Mouse (Mus musculus) adrenal gland, postnatal 10 days (tissue): ENCODE data around the gene Stat3. TPM values are rescaled to one million over a fixed set of nuclear protein-coding genes. Genes with fewer than 3 reads are reported as not detected.

ENCODE experiments used
- DNase-seq: peaks from one replicate; pipeline ENCODE4 v3.0.0; 2021; ENCODE audit warnings: mixed read lengths
- long read RNA-seq, 2 experiments: library from polyadenylated mRNA; stranded (forward); transcript quantifications; one replicate each; pipeline ENCODE4 v2.0.0; 2021
- total RNA-seq, 2 experiments: library from RNA; stranded (reverse); gene quantifications; 2 replicates each; pipeline ENCODE4 v1.2.3; 2021

Gene Stat3
- 10 to 100 TPM; 68.2 to 75.6 TPM for total RNA-seq
- long read RNA-seq, experiment 1, full-length matches to known transcripts = 31 of 56 reads
- long read RNA-seq, experiment 1, partial matches to known transcripts = 11 of 56 reads
- long read RNA-seq, experiment 1, other reads (novel, unspliced or antisense) = 14 of 56 reads
- long read RNA-seq, experiment 2, full-length matches to known transcripts = 35 of 50 reads
- long read RNA-seq, experiment 2, partial matches to known transcripts = 1 of 50 reads
- long read RNA-seq, experiment 2, other reads (novel, unspliced or antisense) = 14 of 50 reads

DNA sequence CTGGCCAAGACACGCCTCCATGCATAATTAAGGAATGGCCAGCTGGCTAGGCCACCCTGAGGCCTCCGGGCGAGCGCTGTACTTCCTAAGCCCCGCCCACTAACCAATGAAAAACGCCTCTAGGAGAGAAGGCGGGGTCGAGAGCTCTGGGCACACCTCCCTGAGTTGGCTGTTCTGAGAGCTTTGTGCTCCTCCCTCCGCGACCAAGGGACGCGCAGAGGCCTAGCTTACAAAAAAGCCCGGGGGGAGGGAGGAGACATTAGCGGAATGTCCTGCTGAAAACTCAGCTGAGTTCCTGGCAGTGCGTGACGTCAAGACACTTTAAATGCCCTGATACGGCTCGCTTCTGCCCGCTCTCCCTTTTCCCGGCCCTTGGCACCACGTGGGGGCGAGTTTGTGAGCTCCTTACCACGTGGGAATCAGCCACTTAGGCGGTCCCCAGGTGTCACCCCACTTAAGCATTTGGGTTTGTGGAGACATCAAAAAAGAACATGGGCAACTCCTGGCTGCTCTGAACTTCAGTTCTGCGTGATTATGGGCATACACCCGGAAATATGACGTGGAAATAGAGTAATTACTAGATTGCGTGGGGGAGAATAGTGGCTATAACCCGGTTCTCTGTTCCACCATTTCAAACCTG lies at the start of gene Stat3:
TSS of gene Stat3 (minus strand) at position 29 of the 640 bp plus-strand sequence.
- peak; percentile 100 for DNase-seq

DNA sequence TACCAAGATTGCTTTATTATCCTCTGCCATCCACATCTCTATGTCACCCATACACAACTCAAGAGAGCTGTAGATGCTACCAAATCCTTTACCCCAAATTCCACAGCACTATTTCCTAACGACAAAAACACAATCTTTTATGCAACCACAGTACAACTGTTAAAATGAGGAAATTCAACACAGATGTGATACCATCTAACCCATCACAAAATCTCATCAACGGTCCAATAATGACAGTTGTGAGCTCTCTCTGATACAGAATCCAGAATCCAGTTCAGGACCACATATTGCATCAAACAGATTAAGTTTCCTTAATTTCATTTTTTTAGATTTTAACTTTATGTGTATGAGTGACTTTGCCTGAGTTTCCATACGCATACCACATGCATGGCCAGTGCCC lies 49.3 kb upstream of the Stat3 start:
- no peak for DNase-seq

DNA sequence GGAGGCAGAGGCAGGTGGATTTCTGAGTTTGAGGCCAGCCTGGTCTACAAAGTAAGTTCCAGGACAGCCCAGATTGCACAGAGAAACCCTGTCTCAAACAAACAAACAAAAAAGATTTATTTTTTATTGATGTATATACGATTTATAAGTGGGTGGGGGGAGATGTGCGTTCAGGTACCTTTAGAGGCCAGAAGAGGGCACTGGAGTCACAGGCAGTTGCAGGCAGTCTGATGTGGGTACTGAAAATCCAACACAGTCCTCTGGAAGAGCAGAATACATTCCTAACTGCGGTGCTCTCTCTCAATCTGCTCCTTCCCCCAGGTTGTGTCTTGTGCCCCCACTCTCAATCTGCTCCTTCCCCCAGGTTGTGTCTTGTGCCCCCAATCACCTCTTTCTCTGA lies 46.3 kb upstream of the Stat3 start:
- DNase-seq = no peak

DNA sequence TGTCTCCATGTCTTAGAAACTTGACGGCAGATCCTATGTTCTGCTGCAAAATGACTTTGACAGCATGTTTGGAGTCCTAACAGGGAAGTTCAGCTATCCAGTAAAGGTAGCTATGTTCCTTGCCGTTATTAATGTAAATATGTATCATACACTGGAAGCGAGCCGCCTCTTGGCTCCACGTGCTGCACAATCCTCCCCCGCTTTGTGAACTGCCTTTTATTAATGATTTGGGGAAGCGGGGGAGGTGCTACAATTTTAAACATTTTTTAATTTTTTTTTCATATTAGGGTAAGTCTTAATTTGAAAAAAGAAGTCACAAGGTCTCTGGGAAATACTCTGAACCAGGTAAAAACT lies 44.4 kb upstream of the Stat3 start:
- DNase-seq = no peak

DNA sequence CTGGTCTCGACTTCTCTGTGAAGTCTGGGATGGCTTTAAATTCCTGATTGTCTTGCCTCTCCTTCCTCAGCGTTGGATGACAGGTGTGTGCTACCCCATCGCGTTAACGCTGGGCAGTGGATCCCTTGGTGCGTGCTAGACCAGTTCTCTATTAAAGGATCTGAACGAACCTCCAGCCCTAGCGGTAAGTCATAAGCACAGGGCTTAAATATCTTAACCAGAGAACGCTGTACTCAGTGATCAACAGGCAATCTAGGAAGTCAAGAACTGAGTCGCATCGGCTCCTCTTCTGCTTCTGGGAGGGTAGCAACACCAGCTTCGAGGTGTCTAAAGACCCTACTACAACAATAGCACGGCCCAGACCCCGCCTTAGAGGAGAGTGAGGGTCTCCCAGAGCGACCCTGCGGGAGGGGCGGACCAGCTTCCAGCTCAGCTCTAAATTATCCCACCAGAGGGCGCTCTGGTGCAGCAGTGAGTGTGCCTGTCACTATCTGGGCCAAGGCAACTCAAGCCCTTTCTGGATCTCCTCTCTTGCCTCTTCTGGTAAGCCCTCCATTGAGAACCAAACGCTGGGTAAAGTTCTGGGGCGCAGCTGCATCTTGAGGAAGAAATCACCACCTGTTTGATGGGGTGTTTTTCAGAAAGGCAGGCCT lies 43.9 kb upstream of the Stat3 start:
- DNase-seq = peak; percentile 91

DNA sequence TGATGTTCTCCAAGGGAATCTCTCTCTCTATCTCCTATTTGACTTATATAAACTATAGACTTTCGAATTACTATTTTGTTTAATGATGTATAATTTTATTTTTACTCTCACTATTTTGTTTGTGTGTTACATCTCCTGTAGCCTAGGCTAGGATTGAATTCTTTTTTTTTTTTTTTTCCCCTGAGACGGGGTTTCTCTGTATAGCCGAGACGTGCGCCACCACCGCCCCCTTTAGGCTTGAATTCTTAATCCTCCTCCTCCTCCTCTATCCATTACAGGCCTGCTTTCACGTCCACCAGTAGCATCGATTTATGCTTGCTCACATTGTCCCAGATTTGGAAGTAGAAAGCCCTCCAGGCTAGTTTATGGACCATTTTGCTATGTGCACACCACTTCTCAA lies 42.7 kb upstream of the Stat3 start:
- no peak for DNase-seq

DNA sequence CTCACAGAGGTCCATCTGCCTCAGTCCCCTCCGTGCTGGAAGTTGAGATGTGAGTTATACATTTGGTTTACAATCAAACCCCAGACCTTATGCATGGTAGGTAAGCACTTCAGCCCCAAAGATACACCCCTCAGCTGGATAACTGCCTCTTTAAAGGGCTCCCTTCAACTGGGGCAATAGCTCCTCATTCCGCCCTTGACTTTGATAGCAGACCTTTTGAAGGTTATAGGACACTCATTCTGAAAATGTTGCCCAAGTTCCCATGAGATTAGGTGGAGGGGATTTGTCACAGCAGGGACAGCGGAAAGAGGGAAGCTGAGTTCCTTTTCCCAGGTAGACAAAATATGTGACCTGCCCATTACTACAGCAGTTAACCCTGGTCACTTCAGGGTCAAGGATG lies 41.9 kb upstream of the Stat3 start:
- no peak for DNase-seq

DNA sequence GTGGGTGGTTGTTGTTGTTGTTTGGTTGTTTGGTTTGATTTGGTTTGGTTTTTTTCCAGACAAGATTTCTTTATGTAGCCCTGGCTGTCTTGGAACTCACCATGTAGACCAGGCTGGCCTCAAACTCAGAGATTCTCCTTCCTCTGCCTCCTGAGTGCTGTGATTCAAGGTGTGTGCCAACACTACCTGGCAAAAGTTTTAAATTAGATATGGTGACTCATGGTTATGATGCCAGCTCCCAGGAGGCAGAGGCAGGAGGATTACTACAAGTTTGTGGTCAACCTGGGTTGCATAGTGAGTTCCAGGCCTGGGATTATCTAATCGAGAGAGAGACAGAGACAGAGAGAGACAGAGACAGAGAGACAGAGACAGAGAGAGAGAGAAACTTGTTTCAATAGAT lies 41.1 kb upstream of the Stat3 start:
- no peak for DNase-seq

DNA sequence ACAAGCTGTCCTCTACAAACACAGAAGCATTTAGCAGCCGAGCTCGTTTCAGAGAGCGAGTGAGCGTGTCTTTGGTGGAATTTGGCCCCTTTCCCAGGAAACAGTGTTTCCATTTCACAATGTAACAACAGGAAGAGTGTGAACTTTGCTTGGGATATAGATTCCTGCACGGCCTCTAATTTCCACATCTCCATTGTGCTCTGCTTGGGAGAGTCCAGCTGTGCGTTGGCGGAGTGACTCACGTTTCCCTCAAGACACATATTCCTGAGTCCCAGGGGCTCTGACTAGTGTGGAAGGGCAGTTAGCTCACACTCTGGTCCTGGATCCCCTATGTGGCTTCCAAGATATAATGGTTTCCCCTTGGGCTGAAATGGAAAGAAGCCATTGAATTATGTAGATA lies 40.5 kb upstream of the Stat3 start:
- peak; percentile 69 for DNase-seq

DNA sequence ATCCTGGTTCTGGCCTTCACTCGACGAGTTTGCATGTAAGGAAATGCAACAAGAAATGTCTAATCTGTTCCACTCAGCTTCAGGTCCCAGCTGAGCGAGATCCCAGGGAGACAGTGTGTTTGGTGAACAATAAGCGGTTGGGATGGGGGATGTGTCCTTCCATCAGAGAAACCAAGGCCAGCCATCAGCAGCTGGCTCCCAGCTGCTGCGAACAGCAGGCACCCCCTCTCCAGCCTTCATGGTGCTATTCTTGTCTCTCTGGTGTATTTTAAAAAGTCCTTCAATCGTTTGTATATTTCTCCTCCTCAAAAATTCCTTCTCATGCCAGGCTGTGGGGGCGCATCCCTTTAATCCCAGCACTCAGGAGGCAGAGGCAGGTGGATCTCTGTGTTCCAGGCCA lies 35.9 kb upstream of the Stat3 start:
- no peak for DNase-seq

DNA sequence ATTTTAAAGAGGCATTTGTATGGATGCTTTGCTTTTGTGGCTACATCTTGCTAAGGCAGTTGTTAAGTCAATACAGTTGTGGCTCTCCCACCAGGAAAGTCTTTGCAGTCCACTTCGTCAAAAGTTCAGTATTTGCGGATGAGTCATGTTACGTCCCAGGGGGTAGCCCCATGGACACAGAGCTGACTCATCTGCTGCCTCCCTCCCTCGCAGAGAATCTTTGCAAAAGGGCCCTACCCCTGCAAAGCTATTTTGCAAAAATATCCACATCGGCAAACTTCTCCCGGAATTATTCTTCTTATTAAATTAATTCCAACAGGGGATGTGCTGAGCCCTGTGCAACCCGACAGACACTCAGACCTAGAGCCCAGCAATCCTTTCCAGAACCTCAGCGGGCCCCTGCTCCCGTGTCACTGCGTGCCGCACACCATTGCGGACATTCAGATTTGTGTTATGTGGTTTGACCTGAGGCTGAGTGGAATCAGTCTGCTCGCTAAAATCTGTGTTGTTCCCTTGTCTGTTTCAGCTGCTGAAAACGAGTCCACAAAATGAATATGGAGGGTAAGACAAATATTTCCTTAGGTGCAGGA lies 35.1 kb upstream of the Stat3 start:
- DNase-seq = peak; percentile 69

DNA sequence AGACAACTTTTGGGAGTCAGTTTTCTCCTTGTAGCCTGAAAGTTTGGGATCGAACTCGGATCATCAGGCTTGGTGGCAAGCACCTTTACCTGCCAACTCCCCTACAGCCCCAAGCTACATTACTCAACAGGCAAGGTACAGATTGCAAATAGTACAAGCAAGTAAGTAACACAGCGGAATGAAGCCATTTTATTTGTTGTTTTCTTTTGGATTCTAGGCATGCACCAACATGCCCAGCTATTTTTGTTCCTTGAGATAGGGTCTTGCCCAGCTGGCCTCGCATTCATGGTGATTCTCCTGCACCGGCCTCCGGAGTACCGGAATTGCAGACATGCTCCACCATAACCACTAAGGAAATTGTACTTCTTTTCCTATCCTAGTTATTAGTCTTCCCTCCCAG lies 33.9 kb upstream of the Stat3 start:
- DNase-seq = no peak

DNA sequence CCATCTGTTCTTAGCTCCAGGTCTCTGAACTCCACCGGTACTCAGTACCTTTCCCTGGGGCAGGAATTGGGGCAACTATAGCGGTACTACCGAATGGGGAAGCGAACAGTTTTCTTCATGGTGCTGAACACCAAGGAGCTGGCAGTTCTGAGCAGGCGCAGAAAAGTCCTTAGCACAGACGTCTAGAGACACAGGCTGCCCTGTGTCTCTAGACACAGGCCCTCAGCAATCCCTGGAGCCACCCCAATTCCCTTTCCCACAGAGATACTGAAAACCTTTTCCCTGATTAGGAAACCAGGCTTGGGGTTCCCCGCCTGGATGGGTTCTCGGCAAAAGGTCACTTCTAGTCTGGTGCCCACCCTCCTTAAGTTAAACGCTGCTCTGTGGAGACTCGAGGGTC lies 32.1 kb upstream of the Stat3 start:
- peak; percentile 62 for DNase-seq

DNA sequence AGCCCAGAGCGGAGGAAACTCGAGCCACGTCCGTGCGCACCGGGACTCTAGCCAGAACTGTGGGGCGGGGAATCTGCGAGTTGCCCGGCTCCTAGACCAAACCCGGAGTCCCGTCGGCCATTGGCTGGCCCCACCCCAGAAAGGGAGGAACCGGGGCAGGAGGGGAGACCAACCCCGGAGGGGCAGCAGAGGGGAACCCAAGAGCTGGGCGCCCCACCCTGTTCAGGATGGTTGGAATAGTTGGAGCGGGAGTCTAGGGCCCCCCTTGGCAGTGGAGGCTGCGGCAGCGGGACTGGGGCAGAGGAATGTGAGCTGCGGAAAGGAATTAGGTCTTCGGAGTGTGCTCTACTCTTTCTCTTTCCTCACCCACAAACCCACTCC lies 31.2 kb upstream of the Stat3 start, which contains the start of gene Cavin1:
TSS of gene Cavin1 (minus strand) at position 331 of the 381 bp plus-strand sequence.
- peak; percentile 99 for DNase-seq

DNA sequence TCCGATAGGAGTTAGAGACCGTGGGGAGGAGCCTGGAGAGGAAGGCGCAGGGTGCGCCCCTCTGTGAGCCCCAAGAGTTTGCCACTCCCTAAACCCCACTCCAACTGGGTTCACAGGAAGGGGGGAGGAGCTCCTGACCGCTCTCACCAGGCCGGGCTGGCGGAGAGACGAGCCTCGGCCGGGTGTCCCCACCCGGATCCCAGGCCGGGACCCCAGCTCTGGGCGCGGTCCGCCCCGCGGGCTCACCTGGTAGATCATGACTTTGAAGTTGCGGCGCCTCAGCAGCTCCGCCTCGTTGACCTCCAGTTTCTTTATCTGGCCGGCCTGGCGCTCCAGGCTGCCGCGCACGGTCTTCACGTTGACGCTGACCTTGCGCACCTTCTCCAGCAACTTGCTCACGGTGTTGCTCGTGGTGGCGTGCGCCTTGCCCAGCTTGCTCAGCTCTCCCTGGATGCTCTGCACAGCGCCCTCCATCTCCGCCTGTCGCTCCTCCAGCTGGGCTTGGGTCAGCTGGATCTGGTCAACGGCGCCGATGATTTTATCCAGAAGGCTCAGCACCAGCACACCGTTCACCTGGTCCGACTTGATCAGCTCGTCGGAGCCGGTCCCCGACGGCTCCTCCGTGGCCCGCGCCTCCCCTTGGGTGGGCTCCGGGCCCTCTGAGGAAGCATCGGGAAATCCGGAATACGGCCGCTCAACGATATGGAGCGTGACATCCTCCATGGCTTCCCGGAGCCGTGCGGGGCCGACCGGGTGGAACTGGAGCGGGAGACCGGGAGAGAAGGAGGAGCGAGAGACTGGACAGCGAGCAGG lies 30.6 kb upstream of the Stat3 start:
- DNase-seq = peak; percentile 73

DNA sequence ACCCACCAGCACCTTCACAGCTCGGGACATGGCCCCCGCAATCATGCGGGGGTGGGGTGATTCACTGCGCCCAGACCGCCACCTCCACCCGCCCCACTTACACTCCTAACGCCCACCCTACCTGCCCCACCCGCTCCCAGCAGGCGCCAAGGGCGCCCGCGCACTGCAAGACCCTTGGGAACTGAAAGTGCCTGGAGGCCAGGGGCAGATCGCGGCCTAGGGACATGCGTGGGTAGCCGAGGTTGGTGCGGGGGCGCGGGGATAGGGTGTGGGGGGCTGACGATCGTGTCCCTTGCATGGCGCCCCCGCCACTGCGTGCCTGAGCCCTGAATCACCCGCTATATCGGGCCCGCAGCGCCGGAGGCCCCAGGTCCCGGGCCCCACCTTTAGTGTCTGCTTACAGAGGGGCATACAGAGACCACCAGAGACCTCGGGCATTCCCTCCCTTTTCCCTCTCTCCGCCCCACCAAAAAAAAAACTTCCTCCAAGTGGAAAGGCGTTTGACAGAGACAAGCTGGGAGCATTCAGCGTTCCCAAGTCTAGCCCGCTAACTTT lies 29.9 kb upstream of the Stat3 start:
- peak; percentile 56 for DNase-seq

DNA sequence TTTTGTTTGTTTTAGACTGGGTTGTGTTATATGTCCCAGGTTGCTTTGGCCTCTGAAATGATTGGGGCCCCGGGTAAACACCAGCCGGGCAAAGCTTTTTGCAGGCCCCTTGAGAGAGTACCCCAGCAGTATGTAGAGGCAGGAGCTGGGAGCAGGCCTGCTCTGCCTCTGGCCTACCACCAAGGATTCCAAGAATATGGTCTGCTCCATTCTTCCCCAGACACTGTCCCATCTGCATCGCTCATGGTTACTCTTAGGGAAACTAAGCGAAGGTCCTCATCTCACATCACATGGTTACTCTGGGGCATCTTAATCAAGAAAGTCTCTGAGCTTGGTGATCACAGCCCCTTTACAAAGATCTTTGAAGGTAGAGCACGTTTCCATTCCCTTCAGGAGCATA lies 29.2 kb upstream of the Stat3 start:
- DNase-seq = no peak

DNA sequence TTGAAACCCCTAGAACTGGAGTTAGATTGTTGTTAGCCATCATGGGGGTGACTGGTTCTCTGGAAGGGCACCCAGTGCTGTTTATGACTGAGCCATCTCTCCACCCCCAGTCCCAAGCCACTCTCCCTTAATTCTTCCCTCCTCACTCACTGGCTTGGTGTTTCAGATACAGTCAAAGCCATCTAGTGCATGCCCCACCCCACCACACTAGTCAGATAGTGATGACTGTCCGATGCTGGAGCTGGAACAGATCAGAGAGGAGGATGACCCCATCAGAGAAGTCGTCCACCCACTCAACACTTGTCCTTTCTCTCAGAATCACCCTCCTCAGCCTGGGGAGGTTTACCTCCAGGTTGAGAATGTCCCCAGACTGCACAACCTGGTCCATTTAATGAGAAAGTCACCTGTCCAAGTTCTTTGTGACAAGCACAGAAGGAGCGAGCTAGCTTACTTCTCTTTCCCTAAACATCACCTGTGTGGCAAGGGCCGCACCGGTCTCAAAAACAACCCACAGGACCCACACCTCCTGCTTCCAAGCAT lies 28.6 kb upstream of the Stat3 start:
- no peak for DNase-seq

DNA sequence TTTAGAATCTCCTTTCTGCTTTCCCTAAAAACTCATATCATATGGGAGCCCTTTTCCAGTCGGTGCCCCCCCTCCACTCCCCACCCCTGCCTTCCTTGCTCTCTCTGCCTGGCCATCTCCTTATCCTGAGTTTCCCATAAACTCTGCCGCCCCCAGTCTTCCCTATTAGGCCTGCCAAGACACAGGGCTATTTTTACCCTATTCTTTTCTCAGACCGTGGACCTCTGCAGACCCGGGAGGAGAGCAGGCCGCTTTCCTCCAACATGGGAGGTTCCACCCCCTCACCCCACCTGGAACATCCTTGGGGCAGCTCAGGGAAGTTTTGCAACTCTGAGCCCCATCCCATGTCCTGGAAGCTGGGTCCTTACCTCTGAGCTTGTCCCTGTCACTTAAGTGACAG lies 28.0 kb upstream of the Stat3 start:
- no peak for DNase-seq

DNA sequence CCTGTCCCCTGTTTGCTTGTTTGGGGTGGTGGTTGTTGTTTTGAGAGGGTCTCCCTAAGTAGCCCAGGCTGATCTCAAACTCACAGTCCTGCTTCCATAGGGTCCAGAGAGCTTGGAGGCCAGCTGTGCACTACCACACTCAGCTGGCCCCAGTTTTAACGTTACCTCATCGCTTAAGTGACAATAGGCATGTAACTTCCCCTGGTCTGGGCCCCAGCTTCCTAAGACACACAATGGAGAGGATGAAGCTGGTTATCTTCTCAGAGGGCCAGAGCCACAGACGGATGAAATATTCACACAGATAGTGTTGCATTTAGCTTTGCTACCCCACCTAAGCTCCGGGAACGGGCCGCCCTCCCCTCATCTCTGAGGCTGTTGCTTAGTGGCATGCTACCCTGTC lies 26.4 kb upstream of the Stat3 start:
- DNase-seq = no peak

DNA sequence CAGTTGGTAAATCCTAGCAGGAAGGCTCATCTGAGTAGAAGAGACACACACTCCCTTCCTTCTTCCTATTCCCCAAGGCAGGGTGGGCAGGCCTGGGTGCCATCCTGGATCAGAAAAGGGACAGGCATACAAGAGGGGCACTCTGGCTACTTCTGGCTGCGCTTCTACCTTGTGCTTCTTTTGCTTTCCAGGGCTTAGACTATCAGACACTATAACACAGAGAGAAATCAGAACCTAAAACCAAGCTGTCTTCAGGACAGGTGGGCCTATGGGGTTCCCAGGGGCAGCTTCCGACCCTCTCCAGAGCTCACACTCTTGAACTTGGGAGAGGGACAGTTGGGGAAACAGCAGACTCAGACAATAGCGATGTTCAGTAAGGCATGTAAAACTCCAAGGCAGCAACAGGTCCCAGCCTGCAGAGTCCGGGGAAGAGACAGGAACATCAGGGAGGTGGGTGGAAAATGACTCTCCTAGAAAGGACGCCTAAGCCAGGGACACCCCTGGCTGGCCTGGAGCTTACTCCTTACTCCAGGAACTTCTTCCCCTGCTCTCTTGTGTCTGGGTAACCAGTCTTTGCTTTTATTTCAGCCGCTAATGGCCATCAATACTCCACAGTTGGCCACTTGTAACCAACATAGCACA lies 25.7 kb upstream of the Stat3 start:
- DNase-seq = no peak
